Mouse (Mus musculus): Measurements from ENCODE around the gene Lyz2. TPM values are rescaled to one million over a fixed set of nuclear protein-coding genes. Genes with fewer than 3 reads are reported as not detected.

The Lyz2 gene
- polyA plus RNA-seq, 1 experiment from 2014 or later = 86.6 TPM

DNA sequence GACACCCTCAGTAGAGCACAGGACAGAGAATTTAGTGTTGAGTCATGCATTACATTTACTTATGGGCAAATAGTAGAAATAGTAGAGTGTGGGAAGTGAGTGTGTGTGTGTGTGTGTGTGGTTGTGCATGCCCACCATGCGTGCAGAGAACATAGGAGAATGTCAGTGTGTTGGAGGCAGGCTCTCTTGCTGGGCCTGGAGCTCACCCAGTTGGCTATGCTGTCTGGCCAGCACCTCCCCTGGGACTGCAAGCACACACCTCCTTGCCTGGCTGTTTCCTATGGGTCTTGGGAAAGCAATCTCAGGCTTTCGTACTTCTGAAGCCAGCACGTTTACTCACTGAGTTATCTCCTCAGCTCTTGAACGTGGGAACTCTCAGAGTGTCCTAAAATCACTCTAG is 47.3 kb downstream of the Lyz2 start:
- 43% methylated on average over 4 of the region's 4 CpGs for WGBS
- H3K36me3 ChIP-seq (ENCODE audit: control insufficient read depth, insufficient read depth) = no peaks in the 10 kb centered on the region
- no peak overlapping the region for H3K4me3 ChIP-seq (ENCODE audit: low read length)
- no peak overlapping the region for H3K27ac ChIP-seq (ENCODE audit: low read length)
- no peak for ATAC-seq (replicated peaks; ENCODE audit: extremely low read depth, insufficient read depth, low FRiP score)
- H3K9me3 ChIP-seq (replicated peaks; ENCODE audit: control insufficient read depth, low read length) = no peaks in the 10 kb centered on the region
- H3K9ac ChIP-seq (ENCODE audit: low read length) = no peak overlapping the region
- no peaks in the 10 kb centered on the region for H3K4me1 ChIP-seq (ENCODE audit: control insufficient read depth, insufficient read depth, low read length)
- H3K4me2 ChIP-seq (ENCODE audit: low read depth, low read length) = no peak overlapping the region
- H3K27me3 ChIP-seq (ENCODE audit: control insufficient read depth, insufficient read depth, low read length) = no peaks in the 10 kb centered on the region

DNA sequence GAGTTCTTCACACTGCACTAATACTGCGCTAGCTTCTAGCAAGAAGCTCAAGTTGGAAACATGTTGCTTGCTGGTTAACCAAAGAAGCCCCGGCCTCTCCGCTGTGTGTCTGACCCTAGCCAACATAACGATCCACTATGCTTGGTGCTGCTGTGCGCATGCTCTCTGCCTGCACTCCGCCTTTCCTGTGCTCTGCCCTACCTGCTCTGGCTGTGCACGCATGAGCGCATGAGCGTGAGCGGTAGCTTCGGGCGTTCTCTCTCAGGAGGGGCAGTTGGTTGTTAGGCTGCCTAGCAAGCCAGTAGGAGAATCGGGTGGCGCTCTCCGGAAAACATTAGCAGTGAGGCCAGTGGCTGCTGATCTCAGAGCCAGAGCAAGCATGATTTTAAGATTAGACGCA is 52.3 kb downstream of the Lyz2 start:
- no peak overlapping the region for H3K4me3 ChIP-seq (ENCODE audit: low read length)
- no peak overlapping the region for H3K27ac ChIP-seq (ENCODE audit: low read length)
- peak overlapping the region; percentile 25 for H3K4me2 ChIP-seq (ENCODE audit: low read depth, low read length)
- no peaks in the 10 kb centered on the region for H3K27me3 ChIP-seq (ENCODE audit: control insufficient read depth, insufficient read depth, low read length)
- H3K9ac ChIP-seq (ENCODE audit: low read length) = no peak overlapping the region
- no peaks in the 10 kb centered on the region for H3K36me3 ChIP-seq (ENCODE audit: control insufficient read depth, insufficient read depth)
- H3K4me1 ChIP-seq (ENCODE audit: control insufficient read depth, insufficient read depth, low read length) = peaks cover 3% of the 10 kb centered on the region
- no peak for ATAC-seq (replicated peaks; ENCODE audit: extremely low read depth, insufficient read depth, low FRiP score)
- 75% methylated on average over 16 of the region's 16 CpGs for WGBS
- no peaks in the 10 kb centered on the region for H3K9me3 ChIP-seq (replicated peaks; ENCODE audit: control insufficient read depth, low read length)

Other genes with a start within 250 kb of the Lyz2 start
- gene Lrrc10, start 237.0 kb downstream of the Lyz2 start, polyA plus RNA-seq (2015; fragmentation: Nextera tagmentation; extraction: Ambion mirVana) = 60.4 and 62.1 TPM in 2 replicates
- 167 and 185 TPM in 2 replicates for gene Cct2, start 218.5 kb downstream of the Lyz2 start, polyA plus RNA-seq (2015; fragmentation: Nextera tagmentation; extraction: Ambion mirVana)
- 16.1 and 17.5 TPM in 2 replicates for gene Frs2, start 133.8 kb downstream of the Lyz2 start, polyA plus RNA-seq (2015; fragmentation: Nextera tagmentation; extraction: Ambion mirVana)
- gene Yeats4, start 57.8 kb downstream of the Lyz2 start, polyA plus RNA-seq (2015; fragmentation: Nextera tagmentation; extraction: Ambion mirVana) = 40.8 and 54.8 TPM in 2 replicates
- not detected in 2 replicates for gene 9530003J23Rik, start 43.6 kb downstream of the Lyz2 start, polyA plus RNA-seq (2015; fragmentation: Nextera tagmentation; extraction: Ambion mirVana)
- 2.6 and 2.9 TPM in 2 replicates for gene Lyz1, start 10.5 kb upstream of the Lyz2 start, polyA plus RNA-seq (2015; fragmentation: Nextera tagmentation; extraction: Ambion mirVana)
- 85.7 and 89.7 TPM in 2 replicates for gene Cpsf6, start 97.7 kb upstream of the Lyz2 start, polyA plus RNA-seq (2015; fragmentation: Nextera tagmentation; extraction: Ambion mirVana)